Mouse (Mus musculus): Measurements from ENCODE around the gene Cytl1. TPM values are rescaled to one million over a fixed set of nuclear protein-coding genes. Genes with fewer than 3 reads are reported as not detected.

Cytl1 gene
- polyA plus RNA-seq, 1 experiment from 2014 or later = 0.41 TPM

DNA sequence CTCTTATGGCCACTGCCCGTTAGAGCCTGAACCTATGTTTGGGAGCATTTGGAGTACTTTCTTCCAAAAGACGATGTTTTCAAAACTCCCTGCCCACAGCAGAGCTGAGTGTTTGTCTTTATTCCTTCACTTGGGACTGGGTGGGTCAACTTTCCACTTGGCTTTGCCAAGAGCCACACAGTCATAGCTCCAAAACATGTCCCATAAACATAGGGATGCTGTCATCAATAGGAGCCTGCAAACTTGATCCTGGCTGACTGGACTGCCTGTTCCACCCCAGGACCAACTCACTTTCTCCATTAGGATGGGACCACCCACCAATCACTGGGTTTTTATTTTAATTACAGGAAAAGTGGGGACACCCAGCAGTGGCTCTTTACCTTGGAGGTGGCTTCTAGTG is 4.5 kb upstream of the Cytl1 start:
- Histone ChIP-seq H3K27ac (replicated peaks) (no peak overlapping the region), H3K4me1 (peaks cover 6% of the 10 kb centered on the region), H3K9me3 (no peaks in the 10 kb centered on the region), H3K4me3 (no peak overlapping the region), H3K27me3 (replicated peaks; ENCODE audit: low read depth, poor library complexity, severe bottlenecking) (no peaks in the 10 kb centered on the region), H3K36me3 (replicated peaks) (no peaks in the 10 kb centered on the region)
- DNase-seq (ENCODE audit: low spot score) = no peak
- 90% methylated on average over 2 of the region's 2 CpGs for WGBS

DNA sequence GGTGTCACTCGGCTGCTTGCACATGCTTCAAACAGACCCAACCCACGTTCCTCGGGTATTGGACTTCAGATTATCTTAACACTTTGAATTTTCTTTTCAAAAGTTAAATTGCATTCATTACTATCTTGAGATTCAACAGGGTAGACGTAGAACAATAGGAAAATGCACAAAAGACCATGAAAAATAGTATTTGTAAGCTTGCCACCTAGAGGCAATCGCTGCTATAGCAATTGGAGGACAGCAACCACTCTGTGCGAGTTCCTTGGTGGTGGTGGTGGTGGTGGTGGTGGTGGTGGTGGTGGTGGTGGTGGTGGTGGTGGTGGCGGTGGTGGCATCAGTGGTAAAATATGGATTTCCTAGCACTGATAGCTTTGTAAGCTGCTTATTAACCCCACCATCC is 894 bp downstream of the Cytl1 start:
- no peaks in the 10 kb centered on the region for H3K36me3 ChIP-seq (replicated peaks)
- no peaks in the 10 kb centered on the region for H3K27me3 ChIP-seq (replicated peaks; ENCODE audit: low read depth, poor library complexity, severe bottlenecking)
- peaks cover 6% of the 10 kb centered on the region for H3K4me1 ChIP-seq
- WGBS = 61% methylated on average over 7 of the region's 7 CpGs
- no peak overlapping the region for H3K4me3 ChIP-seq
- no peak overlapping the region for H3K27ac ChIP-seq (replicated peaks)
- H3K9me3 ChIP-seq = no peaks in the 10 kb centered on the region
- DNase-seq (ENCODE audit: low spot score) = no peak

DNA sequence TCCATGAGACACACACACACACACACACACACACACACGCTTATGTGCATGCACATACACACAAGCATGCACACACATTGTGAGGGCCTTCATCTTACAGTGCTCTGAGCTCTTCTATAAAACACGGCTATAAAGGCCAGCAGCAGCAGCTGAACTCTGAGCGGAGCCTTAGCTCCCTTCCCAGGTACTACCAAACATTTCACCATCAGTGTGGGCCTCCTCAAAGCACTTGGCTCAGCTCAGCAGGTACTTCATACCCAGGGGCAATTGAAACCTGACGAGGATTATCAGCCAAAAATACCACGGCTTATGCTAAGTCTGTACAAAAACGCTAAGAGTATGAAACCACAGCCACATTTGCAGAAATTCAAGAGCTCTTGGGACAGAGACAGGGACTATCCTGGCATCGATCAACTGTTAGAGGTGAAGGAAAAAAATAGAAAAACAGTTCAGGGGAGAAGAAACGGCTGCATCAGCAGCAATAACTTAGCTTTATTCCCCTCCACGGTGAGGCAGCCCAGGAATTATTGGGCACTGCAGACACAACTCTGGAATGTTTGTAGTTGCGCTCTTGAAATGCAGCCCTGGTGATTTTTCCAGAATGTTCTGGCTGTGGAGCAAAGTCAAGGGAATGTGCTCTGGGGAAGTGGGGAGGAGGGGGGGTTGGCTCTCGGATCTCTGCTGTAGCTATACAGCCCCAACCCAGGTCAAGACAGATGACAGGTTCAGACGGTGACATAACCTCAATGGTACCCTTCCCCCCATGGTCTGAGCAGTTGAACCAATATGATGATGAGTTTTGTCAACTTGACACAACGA is 8.8 kb downstream of the Cytl1 start:
- Histone ChIP-seq H3K9me3 (no peaks in the 10 kb centered on the region), H3K4me3 (no peak overlapping the region), H3K36me3 (replicated peaks) (no peaks in the 10 kb centered on the region), H3K27ac (replicated peaks) (no peak overlapping the region), H3K4me1 (no peaks in the 10 kb centered on the region), H3K27me3 (replicated peaks; ENCODE audit: low read depth, poor library complexity, severe bottlenecking) (no peaks in the 10 kb centered on the region)
- DNase-seq (ENCODE audit: low spot score) = no peak
- WGBS = 80% methylated on average over 13 of the region's 13 CpGs

DNA sequence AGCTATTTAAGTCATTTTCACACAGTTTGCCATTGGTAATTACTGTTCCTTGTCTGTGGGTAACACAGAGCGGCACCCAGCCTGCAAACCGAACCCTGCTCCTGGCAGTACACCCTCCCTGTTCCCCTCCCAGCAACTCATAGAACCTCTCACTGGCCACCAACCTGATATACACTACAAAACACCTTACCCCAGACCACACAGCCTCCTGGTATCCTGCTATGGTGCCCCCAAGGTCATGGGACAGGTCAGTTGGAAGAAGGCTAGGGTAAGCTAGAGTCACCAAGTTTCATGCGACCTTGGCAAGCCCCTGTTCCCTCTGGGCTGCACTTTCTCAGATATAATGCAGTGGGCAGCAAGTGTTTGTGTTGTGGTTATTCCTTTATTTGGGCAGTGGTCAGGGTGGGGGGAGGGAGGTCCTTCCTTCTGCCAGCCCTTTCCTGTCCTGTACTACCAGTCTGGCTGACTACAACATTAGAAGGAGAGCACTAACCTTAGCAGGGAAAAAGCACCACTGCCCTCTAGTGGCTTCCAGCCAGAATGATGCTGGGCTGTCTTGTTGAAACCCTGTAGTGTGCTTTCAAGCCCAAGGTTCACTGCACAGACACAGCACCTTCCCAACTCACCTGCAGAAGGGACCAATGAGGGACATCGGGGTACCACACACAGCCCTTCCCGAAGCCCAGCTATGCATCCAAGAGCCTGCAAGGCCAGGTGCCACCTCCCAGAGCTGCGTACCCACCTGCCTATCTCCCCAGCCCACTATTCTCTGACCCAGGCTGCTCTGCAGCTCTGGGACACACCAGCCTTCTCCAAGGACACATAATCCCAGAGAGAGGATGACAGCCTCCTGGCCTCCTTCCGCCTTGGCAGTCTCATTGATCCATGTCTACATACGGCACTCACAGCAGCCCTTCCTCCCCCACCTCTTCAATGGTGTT is 17.0 kb downstream of the Cytl1 start:
- Histone ChIP-seq H3K27me3 (replicated peaks; ENCODE audit: low read depth, poor library complexity, severe bottlenecking) (0 out of 2 replicates have a peak, but pooled peaks cover 16% of the 10 kb centered on the region), H3K9me3 (no peaks in the 10 kb centered on the region), H3K36me3 (replicated peaks) (no peaks in the 10 kb centered on the region), H3K4me1 (peaks cover 10% of the 10 kb centered on the region; the same call in 1 of the 2 replicates), H3K27ac (replicated peaks) (no peak overlapping the region), H3K4me3 (no peak overlapping the region)
- peak; percentile 80 for DNase-seq (ENCODE audit: low spot score)
- 66% methylated on average over 8 of the region's 8 CpGs for WGBS

DNA sequence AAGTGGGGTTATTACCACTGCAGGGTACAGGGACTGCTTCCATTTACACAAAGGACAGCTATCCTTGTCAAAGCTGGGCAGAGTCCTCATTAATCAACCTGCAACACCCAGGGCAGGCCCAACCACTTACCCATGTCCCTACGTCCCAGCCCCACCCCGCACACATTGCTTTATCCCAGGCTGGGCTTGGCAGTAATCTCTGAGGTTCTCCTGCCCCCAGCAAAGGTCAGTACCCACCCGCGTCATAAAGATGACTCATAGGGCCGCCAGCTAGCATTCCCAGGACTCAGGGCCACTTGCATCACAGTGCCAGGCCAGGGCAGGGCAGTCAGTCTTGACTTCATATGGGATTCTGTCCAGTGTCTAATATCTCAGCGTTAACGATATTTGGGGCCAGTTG is 18.0 kb downstream of the Cytl1 start:
- 87% methylated on average over 7 of the region's 7 CpGs for WGBS
- DNase-seq (ENCODE audit: low spot score) = no peak
- H3K27me3 ChIP-seq (replicated peaks; ENCODE audit: low read depth, poor library complexity, severe bottlenecking) = 0 out of 2 replicates have a peak, but pooled peaks cover 23% of the 10 kb centered on the region
- H3K4me1 ChIP-seq = peaks cover 10% of the 10 kb centered on the region; the same call in 1 of the 2 replicates
- H3K9me3 ChIP-seq = no peaks in the 10 kb centered on the region
- no peaks in the 10 kb centered on the region for H3K36me3 ChIP-seq (replicated peaks)
- no peak overlapping the region for H3K4me3 ChIP-seq
- no peak overlapping the region for H3K27ac ChIP-seq (replicated peaks)

- DNase-seq (ENCODE audit: low spot score) = no peak
- Histone ChIP-seq H3K9me3 (no peaks in the 10 kb centered on the region), H3K4me1 (peaks cover 12% of the 10 kb centered on the region), H3K36me3 (replicated peaks) (no peaks in the 10 kb centered on the region), H3K4me3 (no peak overlapping the region), H3K27ac (replicated peaks) (no peak overlapping the region), H3K27me3 (replicated peaks; ENCODE audit: low read depth, poor library complexity, severe bottlenecking) (0 out of 2 replicates have a peak, but pooled peaks cover 7% of the 10 kb centered on the region)
- 91% methylated on average over 3 of the region's 3 CpGs for WGBS
Measured at GRCm38 (mm10) chr5:37762046-37762445, 26.7 kb downstream of the Cytl1 start.

GRCm38 (mm10) chr5:37765851-37766250 is 30.5 kb downstream of the Cytl1 start:
- DNase-seq (ENCODE audit: low spot score) = no peak
- Histone ChIP-seq H3K36me3 (replicated peaks) (no peaks in the 10 kb centered on the region), H3K4me3 (no peak overlapping the region), H3K27ac (replicated peaks) (no peak overlapping the region), H3K27me3 (replicated peaks; ENCODE audit: low read depth, poor library complexity, severe bottlenecking) (no peaks in the 10 kb centered on the region), H3K4me1 (peaks cover 35% of the 10 kb centered on the region), H3K9me3 (no peaks in the 10 kb centered on the region)
- 62% methylated on average over 8 of the region's 8 CpGs for WGBS

DNA sequence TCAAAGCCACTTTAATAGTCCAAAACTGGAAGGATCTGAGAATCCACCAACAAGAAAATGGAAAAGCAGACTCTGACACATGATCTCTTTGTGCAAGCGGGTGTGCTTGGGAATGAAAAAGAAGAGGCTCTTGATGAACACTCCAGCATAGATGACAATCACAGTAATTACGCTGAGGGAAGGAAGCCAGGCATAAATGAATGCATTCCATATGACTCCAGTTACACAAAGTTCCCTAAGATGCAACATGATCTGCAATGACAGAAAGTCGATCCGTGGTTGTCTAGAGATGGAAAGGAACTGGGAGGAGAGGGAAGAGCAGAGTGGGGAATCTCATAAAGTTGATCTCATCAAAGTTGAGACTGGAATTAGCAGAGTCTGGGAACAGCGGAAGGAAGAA is 31.9 kb downstream of the Cytl1 start:
- Histone ChIP-seq H3K36me3 (replicated peaks) (no peaks in the 10 kb centered on the region), H3K4me1 (peaks cover 39% of the 10 kb centered on the region), H3K4me3 (no peak overlapping the region), H3K27ac (replicated peaks) (no peak overlapping the region), H3K27me3 (replicated peaks; ENCODE audit: low read depth, poor library complexity, severe bottlenecking) (no peaks in the 10 kb centered on the region), H3K9me3 (0 out of 2 replicates have a peak, but pooled peaks cover 3% of the 10 kb centered on the region)
- no peak for DNase-seq (ENCODE audit: low spot score)
- 52% methylated on average over 5 of the region's 5 CpGs for WGBS

DNA sequence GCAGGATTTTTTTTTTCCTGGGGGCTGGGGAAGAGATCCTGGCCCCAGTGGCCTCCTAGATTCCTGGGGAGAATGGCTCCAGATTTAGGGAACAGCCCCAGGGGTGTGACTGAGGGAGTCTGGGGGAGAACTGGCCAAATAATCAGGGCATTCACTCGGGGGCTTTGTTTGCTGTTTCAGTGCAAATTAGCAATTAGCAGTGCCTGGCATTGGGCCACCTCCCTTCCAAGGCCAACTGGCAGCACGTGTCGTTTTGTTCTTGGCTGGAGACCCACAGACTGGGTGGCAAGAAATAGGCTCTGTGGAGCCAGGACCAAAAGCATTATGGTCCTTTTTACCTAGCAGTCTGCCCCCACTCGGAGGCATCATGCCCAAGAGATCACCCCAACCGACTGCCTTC is 33.7 kb downstream of the Cytl1 start:
- H3K9me3 ChIP-seq = 0 out of 2 replicates have a peak, but pooled peaks cover 3% of the 10 kb centered on the region
- no peak overlapping the region for H3K4me3 ChIP-seq
- DNase-seq (ENCODE audit: low spot score) = no peak
- peaks cover 42% of the 10 kb centered on the region for H3K4me1 ChIP-seq
- WGBS = 13% methylated on average over 5 of the region's 5 CpGs
- H3K27me3 ChIP-seq (replicated peaks; ENCODE audit: low read depth, poor library complexity, severe bottlenecking) = no peaks in the 10 kb centered on the region
- no peaks in the 10 kb centered on the region for H3K36me3 ChIP-seq (replicated peaks)
- H3K27ac ChIP-seq (replicated peaks) = peak overlapping the region; percentile 35; the same call in 1 of the 2 replicates

DNA sequence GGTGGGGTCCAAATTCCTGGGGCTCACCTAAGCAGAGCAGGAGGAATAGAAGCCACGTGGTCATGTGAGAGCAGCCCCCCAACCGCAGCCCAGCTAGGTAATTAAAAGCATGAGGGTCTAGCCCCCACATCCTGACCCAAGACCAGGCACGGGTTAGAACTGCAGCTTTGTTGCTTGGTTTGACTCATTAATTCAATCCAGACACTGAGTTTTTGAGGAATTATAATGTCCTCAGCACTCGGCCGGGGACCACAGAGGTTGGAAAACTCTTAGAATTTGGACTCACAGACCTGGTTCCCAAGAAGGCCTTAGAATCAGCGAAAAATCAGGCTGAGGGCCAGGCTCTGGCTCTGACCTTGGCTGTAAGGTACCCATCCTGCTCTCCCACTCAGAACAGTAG is 35.6 kb downstream of the Cytl1 start:
- DNase-seq (ENCODE audit: low spot score) = no peak
- Histone ChIP-seq H3K27me3 (replicated peaks; ENCODE audit: low read depth, poor library complexity, severe bottlenecking) (no peaks in the 10 kb centered on the region), H3K36me3 (replicated peaks) (no peaks in the 10 kb centered on the region), H3K4me3 (no peak overlapping the region), H3K27ac (replicated peaks) (peak overlapping the region; percentile 58; the same call in 1 of the 2 replicates), H3K9me3 (0 out of 2 replicates have a peak, but pooled peaks cover 3% of the 10 kb centered on the region), H3K4me1 (peaks cover 44% of the 10 kb centered on the region)
- 61% methylated on average over 6 of the region's 6 CpGs for WGBS

DNA sequence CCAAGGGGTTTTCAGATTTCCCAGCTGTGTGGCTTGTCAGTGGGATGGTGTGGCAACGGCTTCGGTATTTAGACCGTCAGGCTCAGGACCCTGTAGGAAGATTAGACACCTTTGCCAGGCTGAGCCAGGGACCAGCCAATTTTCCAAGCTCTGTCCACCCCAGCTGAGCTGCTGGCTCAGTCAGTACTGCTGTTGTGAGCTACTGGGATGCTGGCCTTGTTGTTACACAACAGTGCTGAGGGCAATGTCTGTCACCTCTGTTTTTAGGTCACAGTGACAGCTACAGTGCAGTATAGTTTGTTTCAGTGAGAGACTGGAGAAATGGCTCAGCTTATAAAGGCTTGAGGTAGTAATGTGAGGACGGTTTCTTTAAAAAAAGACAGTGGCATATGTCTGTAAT is 38.7 kb downstream of the Cytl1 start:
- Histone ChIP-seq H3K4me3 (no peak overlapping the region), H3K27me3 (replicated peaks; ENCODE audit: low read depth, poor library complexity, severe bottlenecking) (0 out of 2 replicates have a peak, but pooled peaks cover 4% of the 10 kb centered on the region), H3K27ac (replicated peaks) (no peak overlapping the region), H3K4me1 (peaks cover 23% of the 10 kb centered on the region), H3K9me3 (0 out of 2 replicates have a peak, but pooled peaks cover 3% of the 10 kb centered on the region), H3K36me3 (replicated peaks) (no peaks in the 10 kb centered on the region)
- DNase-seq (ENCODE audit: low spot score) = no peak
- WGBS = 70% methylated on average over 4 of the region's 4 CpGs

- 53% methylated on average over 5 of the region's 5 CpGs for WGBS
- Histone ChIP-seq H3K9me3 (0 out of 2 replicates have a peak, but pooled peaks cover 3% of the 10 kb centered on the region), H3K4me1 (peaks cover 14% of the 10 kb centered on the region; the same call in 1 of the 2 replicates), H3K36me3 (replicated peaks) (no peaks in the 10 kb centered on the region), H3K4me3 (no peak overlapping the region), H3K27ac (replicated peaks) (no peak overlapping the region), H3K27me3 (replicated peaks; ENCODE audit: low read depth, poor library complexity, severe bottlenecking) (0 out of 2 replicates have a peak, but pooled peaks cover 4% of the 10 kb centered on the region)
- no peak for DNase-seq (ENCODE audit: low spot score)
Measured at GRCm38 (mm10) chr5:37775681-37776080, 40.4 kb downstream of the Cytl1 start.
